Mouse (Mus musculus) brain, embryonic 14.5 days (tissue): ENCODE results near the gene Sox13. TPM values are rescaled to one million over a fixed set of nuclear protein-coding genes. Genes with fewer than 3 reads are reported as not detected.
A peak's percentile ranks its signal among the peaks of the same experiment; 100 is the strongest.

Experiments
- DNase-seq: peaks from one replicate; pipeline ENCODE4 v3.0.0-alpha.2; 2011; ENCODE audit warnings: low read depth
- CTCF ChIP-seq: fragments of 200-500 bp; IDR thresholded peaks from 2 replicates; pipeline ENCODE4 v1.5.1; 2012; ENCODE audit warnings: inconsistent platforms, mild to moderate bottlenecking, moderate library complexity, borderline replicate concordance; ENCODE audit not compliant: insufficient read depth, insufficient read length; ENCODE audit errors: extremely low read depth
- POLR2A ChIP-seq: fragments of 200-500 bp; IDR thresholded peaks from 2 replicates; pipeline ENCODE4 v1.6.1; 2012; ENCODE audit warnings: mild to moderate bottlenecking, inconsistent platforms, borderline replicate concordance; ENCODE audit not compliant: poor library complexity, insufficient read depth, insufficient read length, severe bottlenecking; ENCODE audit errors: extremely low read depth
- polyA plus RNA-seq: library from polyadenylated mRNA; depleted of rRNA; stranded (reverse); fragments of >200 nt; gene quantifications from 2 replicates; pipeline ENCODE4 v1.2.3, GENCODE M21; 2012

Gene Sox13
- polyA plus RNA-seq, 1 experiment: 37.6 TPM

DNA sequence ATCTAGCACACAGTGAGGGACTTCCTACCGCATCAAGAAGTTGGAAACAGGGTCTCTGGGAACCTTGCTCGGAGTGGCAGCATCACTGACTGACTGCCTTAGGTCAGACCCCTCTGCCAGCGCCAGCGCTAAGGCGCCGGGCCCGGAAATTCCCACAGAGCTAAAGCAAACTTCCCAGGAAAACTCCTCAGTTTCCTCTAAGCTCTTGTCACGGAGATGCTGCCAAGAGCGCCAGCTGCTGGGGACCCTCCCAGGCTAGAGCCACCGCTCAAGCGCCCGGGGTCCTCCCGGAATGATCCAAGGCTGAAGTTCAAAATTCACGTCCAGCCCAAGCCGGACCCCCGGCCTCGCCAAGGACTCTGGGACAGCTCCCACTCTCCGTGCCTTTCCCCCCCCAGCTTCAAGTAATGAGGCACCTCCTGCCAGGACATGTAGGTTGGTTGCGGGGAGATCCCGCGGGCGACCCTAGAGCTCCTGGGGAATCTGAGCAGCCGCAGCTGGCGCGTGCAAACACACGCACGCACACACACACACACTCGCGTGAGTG is 1.5 kb downstream of the Sox13 start:
- DNase-seq: peak; percentile 75
- TF ChIP-seq CTCF (no peak), POLR2A (no peak)

DNA sequence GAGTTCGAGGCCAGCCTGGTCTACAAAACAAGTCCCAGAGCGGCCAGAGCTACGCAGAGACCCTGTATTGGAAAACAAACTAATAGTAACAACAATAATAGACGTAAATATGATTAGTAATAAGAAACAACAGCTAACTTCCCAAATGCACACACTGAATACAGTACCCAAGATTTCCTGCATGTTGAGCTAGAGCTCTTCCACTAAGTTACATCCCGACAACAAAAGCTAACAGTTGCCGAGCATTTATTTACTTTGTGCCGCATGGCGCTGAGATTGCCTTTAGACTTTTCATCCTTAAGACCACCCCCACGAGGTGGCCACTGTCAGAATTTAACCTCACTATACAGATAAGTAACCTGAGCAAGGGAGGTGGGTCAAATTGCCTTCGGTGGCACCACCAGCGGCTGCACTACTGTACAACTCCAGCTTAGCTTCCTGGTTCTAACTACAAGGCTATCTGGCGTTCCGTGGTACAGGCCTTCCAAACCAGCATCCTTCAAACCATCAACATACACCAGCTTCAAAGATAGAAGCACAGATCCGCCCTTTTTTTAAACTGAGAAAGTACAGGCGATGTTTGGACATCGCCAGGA is 2.1 kb downstream of the Sox13 start:
- TF ChIP-seq CTCF (no peak), POLR2A (no peak)
- no peak for DNase-seq

DNA sequence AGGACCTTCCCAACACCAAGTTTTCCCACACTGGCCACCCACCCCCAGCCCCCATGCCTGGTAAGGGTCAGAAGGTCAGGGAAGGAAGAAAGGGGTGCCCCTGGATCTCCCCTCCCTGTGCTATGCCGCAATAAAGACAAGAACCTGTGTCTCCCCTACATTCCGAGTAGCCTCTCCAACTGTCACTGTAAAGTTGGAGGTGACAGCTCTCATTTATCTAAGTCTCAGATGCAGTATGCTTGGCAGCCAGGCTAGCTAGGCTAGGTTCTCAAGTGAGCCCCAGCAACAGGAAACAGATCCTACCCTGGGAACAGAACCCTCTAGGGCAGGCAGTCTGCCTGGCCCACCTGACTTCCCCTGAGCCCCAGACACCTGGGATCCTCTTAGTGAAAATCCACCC is 3.1 kb downstream of the Sox13 start:
- TF ChIP-seq CTCF: no peak
- TF ChIP-seq POLR2A: no peak
- DNase-seq: no peak

DNA sequence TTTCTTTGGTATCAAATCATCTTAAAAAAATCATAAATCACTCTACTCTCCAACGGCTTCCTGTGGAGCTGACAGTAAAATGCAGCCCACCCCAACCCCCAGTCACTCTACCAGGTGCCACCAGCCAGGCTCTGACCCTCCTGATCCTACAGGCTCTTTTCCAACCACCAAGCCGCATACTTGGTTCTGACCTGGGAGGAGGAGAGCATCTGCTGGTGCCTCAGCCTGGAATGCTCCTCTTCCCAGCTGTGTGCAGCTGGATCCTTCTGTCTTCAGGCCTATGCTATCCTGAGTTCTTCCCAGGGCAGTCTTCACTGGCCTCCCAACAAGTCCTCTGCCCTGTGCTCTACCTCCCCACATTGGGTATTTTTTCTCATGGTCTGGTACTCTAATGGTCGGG is 3.7 kb downstream of the Sox13 start:
- no peak for DNase-seq
- TF ChIP-seq POLR2A (no peak), CTCF (no peak)

DNA sequence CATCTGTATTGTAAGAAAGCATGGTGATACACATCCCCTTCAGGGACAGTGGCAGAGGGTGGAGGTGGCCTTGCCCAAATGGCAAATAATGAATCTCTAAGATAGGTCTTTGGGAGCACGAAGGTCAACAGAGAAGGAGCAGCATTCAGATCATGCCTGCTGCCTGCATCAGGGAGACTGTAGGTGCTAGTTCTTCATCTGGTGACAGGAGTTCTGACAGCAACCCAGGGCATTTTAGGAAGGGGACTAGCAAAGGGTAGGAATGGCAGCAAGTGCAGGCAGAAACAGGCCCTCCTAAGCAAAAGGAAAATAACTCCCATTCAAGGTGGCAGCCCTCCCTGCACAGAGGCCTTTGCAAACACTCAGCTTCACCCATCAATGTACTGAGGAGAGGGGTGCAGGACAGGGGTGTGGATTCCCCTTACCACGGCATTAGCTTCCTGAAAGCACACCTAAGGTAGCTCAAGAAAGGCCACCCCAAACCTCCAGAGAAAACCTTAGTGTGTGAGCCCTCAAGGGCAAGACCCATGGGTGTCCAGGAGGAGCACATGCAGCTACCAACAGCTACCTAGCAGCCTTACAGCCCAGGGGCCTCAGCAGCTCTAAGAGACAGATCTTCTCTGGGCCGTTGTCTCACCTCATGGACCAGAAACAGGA is 4.9 kb downstream of the Sox13 start:
- DNase-seq: no peak
- TF ChIP-seq POLR2A (no peak), CTCF (no peak)

DNA sequence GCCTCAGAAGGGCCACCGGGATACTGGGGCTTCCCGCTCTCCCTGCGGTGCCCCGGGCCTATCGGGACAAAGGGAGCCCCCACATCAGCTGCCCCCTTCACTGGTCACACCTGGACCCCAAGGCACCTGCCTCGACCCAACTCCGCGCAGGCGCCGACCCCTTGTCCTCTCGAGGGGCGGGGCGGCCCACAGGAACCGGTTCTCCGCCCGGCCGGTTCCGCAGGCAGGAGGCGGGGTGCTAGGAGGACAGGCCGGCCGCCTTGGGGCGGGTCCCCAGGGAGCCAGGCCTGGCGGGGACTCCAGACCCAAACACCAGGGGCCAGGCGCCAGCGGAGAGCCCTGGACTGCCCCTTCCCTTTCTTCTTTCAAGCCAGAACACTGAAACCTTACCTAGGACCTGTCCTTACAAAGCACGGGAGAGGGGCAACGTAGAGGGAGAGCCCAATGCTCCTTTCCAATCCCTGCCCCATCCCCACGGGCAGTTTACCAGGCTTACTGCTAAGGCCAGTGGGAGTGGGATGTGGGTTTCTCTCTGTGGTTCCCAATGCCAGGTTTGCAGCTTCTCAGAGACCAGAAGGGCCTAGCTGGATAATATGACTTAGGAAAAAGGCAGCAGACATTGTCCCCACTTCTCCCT is 5.9 kb downstream of the Sox13 start:
- no peak for DNase-seq

DNA sequence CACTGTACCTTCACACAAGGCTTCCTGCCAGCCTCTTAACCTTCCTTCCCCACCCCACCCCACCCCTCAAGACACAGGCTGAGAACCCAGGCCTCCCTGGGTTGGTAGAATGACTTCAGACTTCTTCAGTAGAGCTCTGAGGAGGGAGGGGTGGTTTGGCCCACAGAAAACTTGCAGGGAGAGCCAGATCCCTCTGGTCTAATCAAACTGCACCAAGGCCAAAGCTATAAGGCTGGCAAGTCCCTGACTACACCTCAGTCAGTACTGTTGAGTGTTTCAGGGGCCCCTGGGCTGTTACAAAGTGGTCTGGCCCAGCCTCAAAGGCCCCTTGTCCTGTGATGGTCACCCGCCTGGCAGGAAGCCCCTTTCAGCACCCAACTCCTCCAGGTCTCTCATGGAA is 6.6 kb downstream of the Sox13 start:
- TF ChIP-seq POLR2A (no peak), CTCF (no peak)
- DNase-seq: no peak

More for the DNA sequence above, 5.9 kb downstream of the Sox13 start:
- TF ChIP-seq CTCF (no peak), POLR2A (no peak)

DNA sequence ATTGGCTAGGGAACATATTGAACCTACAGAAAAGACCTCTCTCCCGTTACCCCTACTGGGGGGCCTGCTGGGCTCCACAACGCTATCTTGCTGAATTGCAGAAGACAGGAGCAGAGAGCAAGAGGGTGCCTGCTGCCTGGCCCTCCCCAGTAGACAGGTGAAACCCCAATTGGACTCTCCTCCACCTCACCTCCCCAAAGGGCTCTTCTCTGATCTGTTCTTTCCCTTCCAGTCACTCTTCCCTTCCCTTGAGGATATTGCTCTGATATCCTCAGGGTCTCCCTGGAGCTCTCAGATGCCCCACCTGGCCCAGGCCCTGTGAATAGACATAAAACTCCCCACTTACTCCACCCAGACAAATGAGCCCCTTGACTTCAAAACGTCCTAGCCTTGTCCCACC is 7.1 kb downstream of the Sox13 start:
- TF ChIP-seq POLR2A: no peak
- no peak for TF ChIP-seq CTCF
- DNase-seq: no peak

DNA sequence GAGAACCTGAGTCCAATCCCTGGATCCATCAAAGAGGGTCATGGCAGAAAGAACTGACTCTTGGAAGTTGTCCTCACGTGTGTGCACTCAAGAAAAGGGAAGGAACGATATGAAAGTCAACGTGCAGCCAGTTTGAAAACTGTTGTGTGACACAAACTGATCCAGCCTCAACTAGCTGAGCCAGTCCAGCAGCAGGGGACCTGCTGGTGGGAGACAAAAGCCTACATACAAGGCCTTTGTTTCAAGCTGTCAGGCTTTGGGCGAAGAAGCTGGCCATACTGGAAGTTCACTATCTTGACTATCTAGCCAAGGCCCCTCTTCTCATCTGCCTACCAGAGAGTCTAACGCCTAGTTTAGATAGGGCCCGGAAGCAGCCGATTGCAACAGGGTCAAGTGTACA is 7.7 kb downstream of the Sox13 start:
- TF ChIP-seq POLR2A (no peak), CTCF (no peak)
- DNase-seq: no peak

DNA sequence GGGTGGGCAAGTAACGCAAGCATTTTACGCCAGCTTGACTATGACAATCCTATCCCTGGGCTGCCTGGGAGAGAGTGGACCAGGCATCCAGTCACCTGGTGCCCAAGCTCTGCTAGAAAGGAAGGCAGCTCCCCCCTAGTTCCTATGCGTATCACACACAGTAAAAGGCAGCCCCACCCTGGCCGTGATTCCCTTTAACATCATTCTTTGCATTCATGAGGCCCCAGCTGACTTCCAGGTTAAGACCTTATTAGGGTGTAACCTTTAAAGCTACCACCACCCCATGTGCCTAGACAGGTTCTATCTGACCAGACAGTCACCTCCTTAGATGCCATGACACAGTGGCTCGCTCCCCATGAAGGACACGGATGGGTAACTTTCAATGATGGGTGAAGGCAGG is 8.7 kb downstream of the Sox13 start:
- TF ChIP-seq POLR2A (no peak), CTCF (no peak)
- no peak for DNase-seq

DNA sequence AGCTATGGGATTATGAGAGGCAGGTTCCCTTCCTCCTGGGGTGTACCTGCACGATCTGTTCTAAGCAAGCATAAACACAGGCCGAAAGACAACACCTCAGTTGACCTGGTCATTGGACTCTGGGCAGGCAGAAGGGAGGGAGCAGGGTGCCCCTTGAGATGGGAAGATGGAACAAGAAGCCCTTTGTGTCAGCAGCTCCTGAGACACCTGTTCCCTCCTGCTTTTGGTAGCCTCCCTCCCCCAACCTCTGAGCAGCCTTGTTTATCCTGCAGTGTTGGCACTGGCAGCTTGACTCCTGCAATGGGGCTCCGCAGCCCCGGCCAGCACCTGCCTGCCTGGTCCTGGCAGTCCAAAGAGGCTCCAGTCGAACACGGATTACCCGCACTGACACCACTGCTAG is 9.1 kb downstream of the Sox13 start:
- TF ChIP-seq POLR2A: no peak
- TF ChIP-seq CTCF: no peak
- DNase-seq: no peak
